Mouse (Mus musculus) kidney, adult 2 months (tissue): ENCODE results near the gene Sdc4. TPM values are rescaled to one million over a fixed set of nuclear protein-coding genes. Genes with fewer than 3 reads are reported as not detected.

Source experiments
- DNase-seq: peaks from one replicate; pipeline ENCODE4 v3.0.0; 2021
- H3K27ac ChIP-seq: fragments of 200-500 bp; 2 replicates; pipeline ENCODE4 v1.5.1; 2012; ENCODE audit warnings: low read depth, low read length, control low read depth, inconsistent platforms; ENCODE audit not compliant: insufficient read depth
- H3K27me3 ChIP-seq: fragments of 200-500 bp; replicated peaks from 2 replicates; pipeline ENCODE4 v1.6.1; 2012; ENCODE audit warnings: mild to moderate bottlenecking, moderate library complexity, low read length, inconsistent platforms; ENCODE audit not compliant: control insufficient read depth, insufficient read depth
- H3K36me3 ChIP-seq: fragments of 200-500 bp; 2 replicates; pipeline ENCODE4 v1.6.1; 2012; ENCODE audit warnings: mild to moderate bottlenecking, moderate library complexity, low read length, inconsistent platforms; ENCODE audit not compliant: control insufficient read depth, insufficient read depth
- H3K4me1 ChIP-seq: fragments of 200-500 bp; 2 replicates; pipeline ENCODE4 v1.6.1; 2011; ENCODE audit warnings: low read length; ENCODE audit not compliant: control insufficient read depth, insufficient read depth
- H3K4me3 ChIP-seq: fragments of 200-500 bp; 2 replicates; pipeline ENCODE4 v1.5.1; 2011; ENCODE audit warnings: mild to moderate bottlenecking, low read depth, low read length, control low read depth; ENCODE audit not compliant: insufficient read depth
- CTCF ChIP-seq: fragments of 200-500 bp; conservative IDR thresholded peaks from 2 replicates; pipeline ENCODE4 v1.5.1; 2011; ENCODE audit warnings: low read depth, mild to moderate bottlenecking, control low read depth, low read length, moderate library complexity, mixed read lengths; ENCODE audit not compliant: insufficient read depth, insufficient read length
- POLR2A ChIP-seq: fragments of 200-500 bp; IDR thresholded peaks from one replicate; pipeline ENCODE4 v1.6.1; 2011; ENCODE audit warnings: low read depth, low read length, control low read depth
- WGBS: fragments of 180-500 bp; shearing (Covaris S2); methylation state at CpG from one replicate; pipeline ENCODE4 v1.1.7; 2018; 5-methylcytosine and 5-hydroxymethylcytosine counted together
- polyA plus RNA-seq: library from polyadenylated mRNA; depleted of rRNA; stranded (reverse); fragments of >200 nt; gene quantifications from 2 replicates; pipeline ENCODE4 v1.2.3, GENCODE M21; 2012

Sdc4 gene
- polyA plus RNA-seq, 1 experiment: 212 TPM

- H3K4me1 ChIP-seq: peaks cover 14% of the 10 kb centered on the region; the same call in 1 of the 2 replicates
- WGBS: 19% methylated on average over 7 of the region's 7 CpGs
- H3K36me3 ChIP-seq: no peaks in the 10 kb centered on the region; the same call in 1 of the 2 replicates
- H3K4me3 ChIP-seq: peak overlapping the region; percentile 95
- peak overlapping the region; percentile 98 for H3K27ac ChIP-seq
- no peak for DNase-seq
- TF ChIP-seq CTCF (no peak), POLR2A (no peak)
- H3K27me3 ChIP-seq: no peaks in the 10 kb centered on the region
These were observed 2.0 kb downstream of the Sdc4 start for GRCm38 (mm10) chr2:164441731-164442130.

DNA sequence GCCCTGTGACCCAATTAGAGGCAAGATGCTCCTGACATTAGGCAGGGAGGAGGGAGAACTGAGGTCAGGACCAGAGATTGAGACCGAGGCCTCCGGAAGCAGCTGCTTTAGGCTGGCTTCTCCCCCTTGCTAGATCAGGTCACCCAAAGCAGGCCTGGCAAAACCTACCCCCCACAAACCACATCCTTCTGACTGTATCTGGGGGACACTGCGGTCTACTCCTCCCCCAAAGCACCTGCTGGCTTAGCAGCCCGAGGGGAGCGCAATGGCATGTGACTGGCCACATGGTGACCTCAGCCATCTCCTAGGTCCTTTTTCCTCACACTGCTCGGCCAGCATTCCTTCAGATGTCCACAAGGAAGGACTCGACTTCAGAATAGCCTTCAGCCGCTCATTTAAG is 2.5 kb downstream of the Sdc4 start:
- H3K4me1 ChIP-seq: peaks cover 19% of the 10 kb centered on the region
- DNase-seq: peak; percentile 73
- peak overlapping the region; percentile 98 for H3K27ac ChIP-seq

DNA sequence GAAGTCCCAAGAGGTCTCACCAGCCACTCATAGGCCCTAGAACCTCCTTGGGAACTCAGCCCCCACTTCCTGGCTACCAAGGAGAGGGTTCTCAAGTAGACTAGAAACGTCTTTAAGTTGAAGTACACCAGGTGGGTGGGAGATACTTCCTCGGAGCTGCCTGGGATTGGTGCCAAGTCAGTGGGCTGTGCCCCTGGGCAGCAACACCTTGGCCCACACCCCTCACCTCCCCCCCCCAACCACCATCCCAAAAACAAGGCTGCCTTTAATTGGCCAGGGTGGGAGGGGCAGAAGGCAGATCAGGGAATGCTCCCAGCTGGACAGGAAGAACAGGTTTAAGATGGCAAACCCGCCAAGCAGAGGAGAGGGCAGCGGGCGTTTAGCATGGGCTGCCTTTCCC is 3.4 kb downstream of the Sdc4 start:
- H3K27me3 ChIP-seq: no peaks in the 10 kb centered on the region
- peaks cover 25% of the 10 kb centered on the region for H3K4me1 ChIP-seq
- peak overlapping the region; percentile 98 for H3K27ac ChIP-seq
- no peaks in the 10 kb centered on the region; the same call in 1 of the 2 replicates for H3K36me3 ChIP-seq
- peak overlapping the region; percentile 95 for H3K4me3 ChIP-seq
- 34% methylated on average over 5 of the region's 5 CpGs for WGBS
- DNase-seq: peak; percentile 62
- TF ChIP-seq CTCF: no peak
- no peak for TF ChIP-seq POLR2A

More for the DNA sequence above, 2.5 kb downstream of the Sdc4 start:
- TF ChIP-seq CTCF: no peak
- TF ChIP-seq POLR2A: no peak
- no peaks in the 10 kb centered on the region; the same call in 1 of the 2 replicates for H3K36me3 ChIP-seq
- peak overlapping the region; percentile 95 for H3K4me3 ChIP-seq
- WGBS: 18% methylated on average over 8 of the region's 8 CpGs
- H3K27me3 ChIP-seq: no peaks in the 10 kb centered on the region

- no peak for TF ChIP-seq CTCF
- TF ChIP-seq POLR2A: no peak
These were observed 4.7 kb downstream of the Sdc4 start for GRCm38 (mm10) chr2:164439001-164439421.

GRCm38 (mm10) chr2:164438257-164438656 is 5.4 kb downstream of the Sdc4 start:
- H3K4me3 ChIP-seq: peak overlapping the region; percentile 23
- peak; percentile 55 for DNase-seq
- TF ChIP-seq POLR2A (no peak), CTCF (no peak)
- no peaks in the 10 kb centered on the region for H3K27me3 ChIP-seq
- H3K36me3 ChIP-seq: no peaks in the 10 kb centered on the region; the same call in 1 of the 2 replicates
- H3K4me1 ChIP-seq: peaks cover 42% of the 10 kb centered on the region
- H3K27ac ChIP-seq: peak overlapping the region; percentile 98
- 22% methylated on average over 8 of the region's 8 CpGs for WGBS

More at GRCm38 (mm10) chr2:164439001-164439421, 4.7 kb downstream of the Sdc4 start:
- Histone ChIP-seq H3K27me3 (no peaks in the 10 kb centered on the region), H3K27ac (peak overlapping the region; percentile 98), H3K36me3 (no peaks in the 10 kb centered on the region; the same call in 1 of the 2 replicates), H3K4me1 (peaks cover 38% of the 10 kb centered on the region), H3K4me3 (peak overlapping the region; percentile 17)
- DNase-seq: no peak
- WGBS: 24% methylated on average over 3 of the region's 3 CpGs

GRCm38 (mm10) chr2:164437710-164438109 is 6.0 kb downstream of the Sdc4 start:
- DNase-seq: peak; percentile 94
- Histone ChIP-seq H3K27ac (peak overlapping the region; percentile 98), H3K4me1 (peaks cover 46% of the 10 kb centered on the region), H3K4me3 (peak overlapping the region; percentile 23), H3K27me3 (no peaks in the 10 kb centered on the region), H3K36me3 (no peaks in the 10 kb centered on the region; the same call in 1 of the 2 replicates)
- no peak for TF ChIP-seq POLR2A
- WGBS: 20% methylated on average over 6 of the region's 6 CpGs

GRCm38 (mm10) chr2:164436961-164437360 is 6.7 kb downstream of the Sdc4 start:
- peak; percentile 90 for DNase-seq
- H3K27me3 ChIP-seq: no peaks in the 10 kb centered on the region
- peak overlapping the region; percentile 98 for H3K27ac ChIP-seq
- 30% methylated on average over 3 of the region's 3 CpGs for WGBS
- peaks cover 52% of the 10 kb centered on the region for H3K4me1 ChIP-seq
- no peaks in the 10 kb centered on the region; the same call in 1 of the 2 replicates for H3K36me3 ChIP-seq
- TF ChIP-seq POLR2A (no peak), CTCF (no peak)
- peak overlapping the region; percentile 24; the same call in 1 of the 2 replicates for H3K4me3 ChIP-seq
